Mouse (Mus musculus) stomach, postnatal 0 days (tissue): ENCODE data around the gene Kcna2.

Experiments
- CTCF ChIP-seq: IDR thresholded peaks from 2 replicates; pipeline ENCODE4 v1.5.1; 2016; ENCODE audit warnings: antibody characterized with exemption, low read depth, mild to moderate bottlenecking, moderate library complexity
- EP300 ChIP-seq: optimal IDR thresholded peaks from 2 replicates; pipeline ENCODE3; 2016; ENCODE audit warnings: antibody characterized with exemption

DNA sequence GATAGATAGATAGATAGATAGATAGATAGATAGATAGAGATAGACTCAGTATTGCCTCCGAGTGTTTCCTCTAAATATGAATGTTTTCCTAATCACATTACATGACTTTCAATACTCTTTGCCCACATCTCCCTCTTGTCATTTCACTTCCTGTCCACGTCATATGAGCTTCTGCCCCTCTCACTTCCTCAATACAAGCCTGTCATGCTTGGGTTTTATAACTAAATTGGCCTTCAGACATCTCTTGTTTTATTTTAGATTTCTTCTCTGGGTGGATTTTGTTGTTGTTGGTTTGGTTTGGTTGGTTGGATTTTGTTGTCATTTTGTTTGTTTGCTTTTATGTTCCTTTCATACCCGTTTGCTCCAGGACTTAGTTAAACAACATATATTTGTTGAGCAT, 16.4 kb upstream of the Kcna2 start:
- no peak for TF ChIP-seq CTCF
- TF ChIP-seq EP300: no peak
